ENCODE assay signal across 11 mouse cellular contexts in the genomic region with DNA sequence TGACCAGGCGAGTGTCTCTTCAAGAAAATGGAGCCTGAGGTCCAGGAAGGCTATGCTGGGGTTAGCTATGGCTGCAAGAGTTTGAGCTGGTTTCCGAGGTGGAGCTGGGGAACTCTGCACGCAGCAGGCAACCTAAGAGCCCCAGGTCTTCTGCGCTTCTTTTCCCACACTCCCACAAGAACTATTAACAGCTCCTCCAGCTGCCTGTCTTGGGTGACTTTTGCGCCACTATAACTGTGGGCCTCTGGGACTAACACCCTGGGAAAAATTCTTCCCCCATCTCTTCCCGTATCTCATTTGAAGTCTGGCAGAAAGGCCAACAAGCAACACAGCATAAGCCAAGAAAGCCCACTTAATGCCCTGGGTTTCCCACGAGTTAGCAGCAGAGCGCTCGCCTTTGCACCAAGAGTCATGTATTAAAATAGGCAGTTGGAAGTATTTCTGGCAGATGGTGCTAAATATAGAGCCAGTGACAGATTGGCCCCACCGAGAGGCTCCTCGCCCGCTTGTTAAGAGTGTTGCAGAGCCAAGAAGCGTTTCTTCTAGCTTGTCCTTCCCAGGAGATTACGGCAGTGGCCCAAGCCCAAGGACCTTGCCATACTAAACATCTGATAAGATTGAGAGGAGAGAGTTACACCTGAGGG.
DNase-seq lines count a peak whose midpoint lies in the region; ATAC-seq and TF ChIP-seq lines count a peak whose summit lies in the region.
"Had no signal": no experiment of that assay in that cellular context is flagged by ENCODE, and none has a peak within 500 bp of the region (broad histone marks: within the 10 kb centered on the region; RNA-seq: fewer than 3 reads in every experiment).

No protein-coding gene starts in this region.

- TF ChIP-seq CTCF in intestine, postnatal 0 days (IDR thresholded peaks at IDR 0.05; ENCODE audit: low read depth): no peak

- H3K4me2 ChIP-seq in intestine, embryonic 15.5 days (replicated peaks): no peak overlapping the region
- no peak overlapping the region for H3K4me2 ChIP-seq in intestine, postnatal 0 days (replicated peaks; ENCODE audit: low read depth)
- no peak overlapping the region for H3K4me2 ChIP-seq in liver, embryonic 12.5 days
- H3K4me2 ChIP-seq: liver, embryonic 15.5 days had no signal

- intact Hi-C loops in left cerebral cortex, postnatal 14 days (cut with DNase I): no loop called here

- no peak overlapping the region for H3K9ac ChIP-seq in intestine, embryonic 15.5 days
- no peak overlapping the region for H3K9ac ChIP-seq in intestine, postnatal 0 days (ENCODE audit: low read depth, low read length)
- H3K9ac ChIP-seq in liver, embryonic 12.5 days: no peak overlapping the region
- H3K9ac ChIP-seq: liver, embryonic 15.5 days had no signal

- ATAC-seq in intestine, embryonic 15.5 days: no peak
- ATAC-seq in intestine, postnatal 0 days: no peak
- no peak for ATAC-seq in liver, embryonic 12.5 days

- DNase-seq in cerebellum, adult 8-10 months: peak; percentile 69
- DNase-seq in gastrocnemius, postnatal 25 days: peak; percentile 53
- peak; percentile 21 to 28 for DNase-seq in left cerebral cortex, postnatal 14 days (ENCODE audit: low spot score in 2 of 2)
- no peak for DNase-seq in MN1 (ENCODE audit: low spot score)
- DNase-seq in urinary bladder, adult 2 months (ENCODE audit: low spot score): no peak
- DNase-seq: retina, postnatal 1 day; thymus, adult 18-20 months had no signal

- H3K27me3 ChIP-seq in intestine, embryonic 15.5 days (replicated peaks): no peaks in the 10 kb centered on the region
- no peaks in the 10 kb centered on the region for H3K27me3 ChIP-seq in intestine, postnatal 0 days (replicated peaks; ENCODE audit: control insufficient read depth, insufficient read depth, low read length)
- no peaks in the 10 kb centered on the region for H3K27me3 ChIP-seq in liver, embryonic 12.5 days (replicated peaks)
- H3K27me3 ChIP-seq: liver, embryonic 15.5 days had no signal

- H3K9me3 ChIP-seq in intestine, embryonic 15.5 days: no peaks in the 10 kb centered on the region
- no peaks in the 10 kb centered on the region for H3K9me3 ChIP-seq in intestine, postnatal 0 days (ENCODE audit: control insufficient read depth)
- H3K9me3 ChIP-seq in liver, embryonic 12.5 days (replicated peaks): no peaks in the 10 kb centered on the region
- H3K9me3 ChIP-seq: liver, embryonic 15.5 days had no signal

- no peak overlapping the region for H3K4me3 ChIP-seq in intestine, embryonic 15.5 days (replicated peaks)
- no peak overlapping the region for H3K4me3 ChIP-seq in intestine, postnatal 0 days (ENCODE audit: low read depth, low read length)
- no peak overlapping the region for H3K4me3 ChIP-seq in liver, embryonic 12.5 days
- H3K4me3 ChIP-seq: liver, embryonic 15.5 days had no signal

- WGBS in intestine, embryonic 15.5 days: 65% methylated on average over 14 of the region's 14 CpGs
- 62% methylated on average over 14 of the region's 14 CpGs for WGBS in intestine, postnatal 0 days
- 58% methylated on average over 14 of the region's 14 CpGs for WGBS in liver, embryonic 12.5 days (ENCODE audit: insufficient replicate concordance)

- no peaks in the 10 kb centered on the region for H3K4me1 ChIP-seq in intestine, embryonic 15.5 days (replicated peaks)
- H3K4me1 ChIP-seq in intestine, postnatal 0 days (replicated peaks; ENCODE audit: control insufficient read depth, insufficient read depth, low read length): no peaks in the 10 kb centered on the region
- no peaks in the 10 kb centered on the region for H3K4me1 ChIP-seq in liver, embryonic 12.5 days
- H3K4me1 ChIP-seq: liver, embryonic 15.5 days had no signal

- no peaks in the 10 kb centered on the region for H3K36me3 ChIP-seq in intestine, embryonic 15.5 days
- no peaks in the 10 kb centered on the region for H3K36me3 ChIP-seq in intestine, postnatal 0 days (ENCODE audit: control insufficient read depth, insufficient read depth)
- no peaks in the 10 kb centered on the region for H3K36me3 ChIP-seq in liver, embryonic 12.5 days
- H3K36me3 ChIP-seq: liver, embryonic 15.5 days had no signal

- H3K27ac ChIP-seq in intestine, embryonic 15.5 days: peak overlapping the region; percentile 40; the same call in 1 of the 2 replicates
- H3K27ac ChIP-seq in intestine, postnatal 0 days (ENCODE audit: low read depth, low read length): no peak overlapping the region
- H3K27ac ChIP-seq in liver, embryonic 12.5 days: no peak overlapping the region
- H3K27ac ChIP-seq: liver, embryonic 15.5 days had no signal

Comparison
In these comparisons a context has a peak if more than half of its experiments do, and no peak if none do; other contexts are left out.
1. DNase-seq: peak in cerebellum, adult 8-10 months (single experiment), gastrocnemius, postnatal 25 days (single experiment) and left cerebral cortex, postnatal 14 days (2 of 2); none in MN1 (single experiment) and urinary bladder, adult 2 months (single experiment).